Mouse (Mus musculus) liver, embryonic 13.5 days (tissue): ENCODE measurements around the gene Efna1. TPM values are rescaled to one million over a fixed set of nuclear protein-coding genes. Genes with fewer than 3 reads are reported as not detected.

Experiments
- ATAC-seq: fragments of 200-750 bp; cut with Nextera tagmentation; 2 replicates; pipeline ENCODE4 v1.8.0; 2017; ENCODE audit warnings: low read depth, mild to moderate bottlenecking, moderate number of reproducible peaks, moderate library complexity
- DNase-seq: peaks from one replicate; pipeline ENCODE4 v3.0.0; 2022
- H3K27ac ChIP-seq: fragments of 300-500 bp; sonication (generic); 2 replicates; pipeline ENCODE4 v1.5.1; 2015; ENCODE audit warnings: moderate library complexity, mild to moderate bottlenecking, inconsistent platforms
- H3K27me3 ChIP-seq: fragments of 300-500 bp; sonication (generic); 2 replicates; pipeline ENCODE4 v1.6.1; 2015; ENCODE audit warnings: mild to moderate bottlenecking, inconsistent platforms
- H3K36me3 ChIP-seq: fragments of 300-500 bp; sonication (generic); 2 replicates; pipeline ENCODE4 v1.6.1; 2015; ENCODE audit warnings: mild to moderate bottlenecking, inconsistent platforms
- H3K4me1 ChIP-seq: fragments of 300-500 bp; sonication (generic); replicated peaks from 2 replicates; pipeline ENCODE4 v1.6.1; 2015; ENCODE audit warnings: inconsistent platforms
- H3K4me2 ChIP-seq: fragments of 300-500 bp; sonication (generic); 2 replicates; pipeline ENCODE4 v1.6.1; 2015; ENCODE audit warnings: inconsistent platforms, mild to moderate bottlenecking, moderate library complexity
- H3K4me3 ChIP-seq: fragments of 300-500 bp; sonication (generic); replicated peaks from 2 replicates; pipeline ENCODE4 v1.5.1; 2015; ENCODE audit warnings: mild to moderate bottlenecking, inconsistent platforms
- H3K9ac ChIP-seq: fragments of 300-500 bp; sonication (generic); 2 replicates; pipeline ENCODE4 v1.6.1; 2015; ENCODE audit warnings: mild to moderate bottlenecking, inconsistent platforms
- H3K9me3 ChIP-seq: fragments of 300-500 bp; sonication (generic); replicated peaks from 2 replicates; pipeline ENCODE4 v1.6.1; 2016; ENCODE audit warnings: inconsistent platforms
- WGBS: fragments of 180-500 bp; shearing (Covaris S2); methylation state at CpG from one replicate; pipeline ENCODE4 v1.1.7; 2015; ENCODE audit not compliant: insufficient replicate concordance; 5-methylcytosine and 5-hydroxymethylcytosine counted together
- polyA plus RNA-seq: library from polyadenylated mRNA; unstranded; fragments of >200 nt; fragmentation: Nextera tagmentation; extraction: Ambion mirVana; gene quantifications from 2 replicates; pipeline ENCODE4 v1.2.1, GENCODE M21; 2015

The Efna1 gene
- polyA plus RNA-seq, 1 experiment from 2014 or later: 4.3 TPM

GRCm38 (mm10) chr3:89242331-89242895, 38.5 kb downstream of the Efna1 start:
- DNase-seq: peak; percentile 29
- ATAC-seq: no peak
- WGBS: 59% methylated on average over 9 of the region's 9 CpGs
- H3K4me2 ChIP-seq: no peak overlapping the region
- H3K27me3 ChIP-seq: peaks cover 49% of the 10 kb centered on the region
- H3K9ac ChIP-seq: no peak overlapping the region
- H3K9me3 ChIP-seq: no peaks in the 10 kb centered on the region
- no peak overlapping the region for H3K4me3 ChIP-seq
- no peak overlapping the region for H3K27ac ChIP-seq
- H3K36me3 ChIP-seq: no peaks in the 10 kb centered on the region
- H3K4me1 ChIP-seq: peaks cover 43% of the 10 kb centered on the region

- no peak; the same call in 1 of the 2 replicates for ATAC-seq
- H3K9ac ChIP-seq: no peak overlapping the region
- 65% methylated on average over 12 of the region's 12 CpGs for WGBS
These were observed 42.4 kb downstream of the Efna1 start for GRCm38 (mm10) chr3:89238494-89238893.

GRCm38 (mm10) chr3:89237682-89238081, 43.3 kb downstream of the Efna1 start:
- no peak overlapping the region for H3K27ac ChIP-seq
- no peaks in the 10 kb centered on the region for H3K9me3 ChIP-seq
- WGBS: 86% methylated on average over 21 of the region's 21 CpGs
- H3K9ac ChIP-seq: no peak overlapping the region
- peaks cover 7% of the 10 kb centered on the region; the same call in 1 of the 2 replicates for H3K4me1 ChIP-seq
- peaks cover 36% of the 10 kb centered on the region for H3K27me3 ChIP-seq
- DNase-seq: no peak
- H3K36me3 ChIP-seq: no peaks in the 10 kb centered on the region
- no peak for ATAC-seq
- H3K4me2 ChIP-seq: no peak overlapping the region
- H3K4me3 ChIP-seq: no peak overlapping the region

More at GRCm38 (mm10) chr3:89238494-89238893, 42.4 kb downstream of the Efna1 start:
- no peaks in the 10 kb centered on the region for H3K36me3 ChIP-seq
- DNase-seq: no peak
- no peaks in the 10 kb centered on the region for H3K9me3 ChIP-seq
- H3K27ac ChIP-seq: no peak overlapping the region
- peaks cover 12% of the 10 kb centered on the region for H3K4me1 ChIP-seq
- no peak overlapping the region for H3K4me2 ChIP-seq
- H3K4me3 ChIP-seq: no peak overlapping the region
- H3K27me3 ChIP-seq: peaks cover 39% of the 10 kb centered on the region

- no peak overlapping the region for H3K4me2 ChIP-seq
- no peak overlapping the region for H3K27ac ChIP-seq
- DNase-seq (no peak), ATAC-seq (no peak)
- H3K4me3 ChIP-seq: no peak overlapping the region
- no peak overlapping the region for H3K9ac ChIP-seq
- H3K4me1 ChIP-seq: peaks cover 6% of the 10 kb centered on the region; the same call in 1 of the 2 replicates
- WGBS: 83% methylated on average over 10 of the region's 10 CpGs
- no peaks in the 10 kb centered on the region for H3K9me3 ChIP-seq
- peaks cover 43% of the 10 kb centered on the region for H3K27me3 ChIP-seq
- H3K36me3 ChIP-seq: no peaks in the 10 kb centered on the region
These were observed 44.4 kb downstream of the Efna1 start for GRCm38 (mm10) chr3:89236516-89236915.

- H3K4me2 ChIP-seq: no peak overlapping the region
- no peak overlapping the region for H3K4me3 ChIP-seq
- H3K9me3 ChIP-seq: no peaks in the 10 kb centered on the region
- no peak for ATAC-seq
- 44% methylated on average over 14 of the region's 14 CpGs for WGBS
- no peak overlapping the region for H3K27ac ChIP-seq
- no peak overlapping the region for H3K9ac ChIP-seq
- H3K36me3 ChIP-seq: no peaks in the 10 kb centered on the region
- H3K27me3 ChIP-seq: peaks cover 63% of the 10 kb centered on the region
- H3K4me1 ChIP-seq: peaks cover 12% of the 10 kb centered on the region
- no peak for DNase-seq
These were observed 47.3 kb downstream of the Efna1 start for GRCm38 (mm10) chr3:89233562-89234110.

GRCm38 (mm10) chr3:89232614-89233013, 48.3 kb downstream of the Efna1 start:
- DNase-seq (no peak), ATAC-seq (no peak)
- H3K9me3 ChIP-seq: no peaks in the 10 kb centered on the region
- no peak overlapping the region for H3K4me3 ChIP-seq
- H3K4me1 ChIP-seq: peaks cover 20% of the 10 kb centered on the region
- no peak overlapping the region for H3K27ac ChIP-seq
- no peaks in the 10 kb centered on the region for H3K36me3 ChIP-seq
- H3K4me2 ChIP-seq: no peak overlapping the region
- peaks cover 61% of the 10 kb centered on the region for H3K27me3 ChIP-seq
- no peak overlapping the region for H3K9ac ChIP-seq
- 61% methylated on average over 3 of the region's 6 CpGs for WGBS

GRCm38 (mm10) chr3:89231772-89232275, 49.1 kb downstream of the Efna1 start:
- no peaks in the 10 kb centered on the region for H3K9me3 ChIP-seq
- no peak overlapping the region for H3K9ac ChIP-seq
- H3K4me2 ChIP-seq: no peak overlapping the region
- no peaks in the 10 kb centered on the region for H3K36me3 ChIP-seq
- 64% methylated on average over 16 of the region's 16 CpGs for WGBS
- H3K27ac ChIP-seq: no peak overlapping the region
- peaks cover 66% of the 10 kb centered on the region for H3K27me3 ChIP-seq
- no peak for ATAC-seq
- no peak for DNase-seq
- peaks cover 28% of the 10 kb centered on the region for H3K4me1 ChIP-seq
- H3K4me3 ChIP-seq: no peak overlapping the region

GRCm38 (mm10) chr3:89231345-89231744, 49.6 kb downstream of the Efna1 start:
- Histone ChIP-seq H3K36me3 (no peaks in the 10 kb centered on the region), H3K27me3 (peaks cover 68% of the 10 kb centered on the region), H3K9me3 (no peaks in the 10 kb centered on the region), H3K27ac (no peak overlapping the region), H3K4me3 (no peak overlapping the region), H3K4me2 (no peak overlapping the region), H3K9ac (no peak overlapping the region), H3K4me1 (peaks cover 33% of the 10 kb centered on the region)
- WGBS: 22% methylated on average over 7 of the region's 7 CpGs
- ATAC-seq (no peak), DNase-seq (no peak)

GRCm38 (mm10) chr3:89230561-89230960, 50.4 kb downstream of the Efna1 start:
- Histone ChIP-seq H3K9ac (no peak overlapping the region), H3K4me1 (peaks cover 33% of the 10 kb centered on the region), H3K9me3 (no peaks in the 10 kb centered on the region), H3K27ac (no peak overlapping the region), H3K4me3 (no peak overlapping the region), H3K4me2 (no peak overlapping the region), H3K27me3 (peaks cover 68% of the 10 kb centered on the region), H3K36me3 (no peaks in the 10 kb centered on the region)
- DNase-seq (no peak), ATAC-seq (no peak)
- 48% methylated on average over 2 of the region's 2 CpGs for WGBS

- no peaks in the 10 kb centered on the region for H3K36me3 ChIP-seq
- H3K4me2 ChIP-seq: no peak overlapping the region
- H3K27ac ChIP-seq: no peak overlapping the region
- H3K4me3 ChIP-seq: no peak overlapping the region
- peaks cover 77% of the 10 kb centered on the region for H3K27me3 ChIP-seq
- ATAC-seq: no peak
- no peaks in the 10 kb centered on the region for H3K9me3 ChIP-seq
- peaks cover 33% of the 10 kb centered on the region for H3K4me1 ChIP-seq
- WGBS: 74% methylated on average over 4 of the region's 4 CpGs
- DNase-seq: no peak
- H3K9ac ChIP-seq: no peak overlapping the region
These were observed 51.7 kb downstream of the Efna1 start for GRCm38 (mm10) chr3:89229276-89229675.

GRCm38 (mm10) chr3:89228836-89229235, 52.1 kb downstream of the Efna1 start, which contains the start of gene Muc1:
Gene Muc1 (plus strand): TSS chr3:89229057.
- Histone ChIP-seq H3K9me3 (no peaks in the 10 kb centered on the region), H3K9ac (0 out of 2 replicates have a peak within 1 kb of the TSS, but pooled peaks have one; percentile 26), H3K36me3 (no peaks in the 10 kb centered on the region), H3K4me2 (peak within 1 kb of the TSS; percentile 61), H3K27me3 (peaks cover 81% of the 10 kb centered on the region), H3K4me1 (peaks cover 32% of the 10 kb centered on the region), H3K4me3 (peak within 1 kb of the TSS; percentile 51), H3K27ac (no peak within 1 kb of the TSS)
- DNase-seq (no peak), ATAC-seq (no peak)
- 36% methylated on average over 10 of the region's 10 CpGs for WGBS

GRCm38 (mm10) chr3:89228180-89228549, 52.8 kb downstream of the Efna1 start:
- Histone ChIP-seq H3K4me3 (peak overlapping the region; percentile 51), H3K27ac (no peak overlapping the region), H3K4me2 (peak overlapping the region; percentile 61), H3K9me3 (no peaks in the 10 kb centered on the region), H3K4me1 (peaks cover 27% of the 10 kb centered on the region), H3K36me3 (no peaks in the 10 kb centered on the region), H3K9ac (0 out of 2 replicates have a peak overlapping the region, but pooled peaks have one; percentile 26), H3K27me3 (peaks cover 88% of the 10 kb centered on the region)
- ATAC-seq (peak; percentile 49), DNase-seq (peak; percentile 75)
- 0% methylated on average over 20 of the region's 20 CpGs for WGBS
